Mouse (Mus musculus): ENCODE results near the gene Sectm1b. TPM values are rescaled to one million over a fixed set of nuclear protein-coding genes. Genes with fewer than 3 reads are reported as not detected.
A peak's percentile ranks its signal among the peaks of the same experiment; 100 is the strongest.
"Not testable (repeated sequence)": the region's sequence is repeated elsewhere in the genome, so short reads cannot be mapped to it uniquely, and the experiment has no call there.

Gene Sectm1b
- polyA plus RNA-seq, 1 experiment from 2014 or later, result 0.37 TPM

- ATAC-seq (replicated peaks; ENCODE audit: extremely low read depth, insufficient read depth, low FRiP score), result no peak
- H3K36me3 ChIP-seq (ENCODE audit: control insufficient read depth, insufficient read depth), result no peaks in the 10 kb centered on the region
- no peaks in the 10 kb centered on the region for H3K4me1 ChIP-seq (ENCODE audit: control insufficient read depth, insufficient read depth, low read length)
- no peak overlapping the region for H3K4me2 ChIP-seq (ENCODE audit: low read depth, low read length)
- no peak overlapping the region for H3K27ac ChIP-seq (ENCODE audit: low read length)
- H3K4me3 ChIP-seq (ENCODE audit: low read length), result no peak overlapping the region
- 86% methylated on average over 3 of the region's 3 CpGs for WGBS
- H3K9me3 ChIP-seq (replicated peaks; ENCODE audit: control insufficient read depth, low read length), result no peaks in the 10 kb centered on the region
- H3K9ac ChIP-seq (ENCODE audit: low read length), result no peak overlapping the region
- no peaks in the 10 kb centered on the region for H3K27me3 ChIP-seq (ENCODE audit: control insufficient read depth, insufficient read depth, low read length)
These were observed 18.9 kb upstream of the Sectm1b start for GRCm38 (mm10) chr11:121082250-121082649.

- Histone ChIP-seq H3K4me1 (ENCODE audit: control insufficient read depth, insufficient read depth, low read length) (no peaks in the 10 kb centered on the region), H3K4me2 (ENCODE audit: low read depth, low read length) (no peak within 1 kb of the TSS), H3K9ac (ENCODE audit: low read length) (no peak within 1 kb of the TSS), H3K4me3 (ENCODE audit: low read length) (no peak within 1 kb of the TSS), H3K36me3 (ENCODE audit: control insufficient read depth, insufficient read depth) (no peaks in the 10 kb centered on the region), H3K27ac (ENCODE audit: low read length) (no peak within 1 kb of the TSS), H3K27me3 (ENCODE audit: control insufficient read depth, insufficient read depth, low read length) (no peaks in the 10 kb centered on the region), H3K9me3 (replicated peaks; ENCODE audit: control insufficient read depth, low read length) (no peaks in the 10 kb centered on the region)
- ATAC-seq (replicated peaks; ENCODE audit: extremely low read depth, insufficient read depth, low FRiP score), result peak; percentile 37; the same call in 1 of the 2 replicates
- WGBS, result 67% methylated on average over 3 of the region's 3 CpGs
These were observed 17.8 kb upstream of the Sectm1b start, which contains the start of gene Sectm1a for GRCm38 (mm10) chr11:121081120-121081519. Gene Sectm1a (minus strand): TSS chr11:121081220.

GRCm38 (mm10) chr11:121080330-121080729 lies 17.0 kb upstream of the Sectm1b start:
- Histone ChIP-seq H3K9me3 (replicated peaks; ENCODE audit: control insufficient read depth, low read length) (no peaks in the 10 kb centered on the region), H3K9ac (ENCODE audit: low read length) (no peak overlapping the region), H3K4me3 (ENCODE audit: low read length) (no peak overlapping the region), H3K4me1 (ENCODE audit: control insufficient read depth, insufficient read depth, low read length) (no peaks in the 10 kb centered on the region), H3K27ac (ENCODE audit: low read length) (no peak overlapping the region), H3K36me3 (ENCODE audit: control insufficient read depth, insufficient read depth) (no peaks in the 10 kb centered on the region), H3K4me2 (ENCODE audit: low read depth, low read length) (no peak overlapping the region), H3K27me3 (ENCODE audit: control insufficient read depth, insufficient read depth, low read length) (no peaks in the 10 kb centered on the region)
- ATAC-seq (replicated peaks; ENCODE audit: extremely low read depth, insufficient read depth, low FRiP score), result no peak
- WGBS, result 87% methylated on average over 8 of the region's 8 CpGs

- Histone ChIP-seq H3K27ac (ENCODE audit: low read length) (no peak overlapping the region), H3K9me3 (replicated peaks; ENCODE audit: control insufficient read depth, low read length) (no peaks in the 10 kb centered on the region), H3K4me3 (ENCODE audit: low read length) (no peak overlapping the region), H3K27me3 (ENCODE audit: control insufficient read depth, insufficient read depth, low read length) (no peaks in the 10 kb centered on the region), H3K9ac (ENCODE audit: low read length) (no peak overlapping the region), H3K4me2 (ENCODE audit: low read depth, low read length) (no peak overlapping the region), H3K4me1 (ENCODE audit: control insufficient read depth, insufficient read depth, low read length) (no peaks in the 10 kb centered on the region), H3K36me3 (ENCODE audit: control insufficient read depth, insufficient read depth) (no peaks in the 10 kb centered on the region)
- 67% methylated on average over 5 of the region's 5 CpGs for WGBS
- ATAC-seq (replicated peaks; ENCODE audit: extremely low read depth, insufficient read depth, low FRiP score), result no peak
These were observed 12.3 kb upstream of the Sectm1b start for GRCm38 (mm10) chr11:121075655-121076054.

- not testable (repeated sequence) for H3K4me3 ChIP-seq (ENCODE audit: low read length); H3K4me2 ChIP-seq (ENCODE audit: low read depth, low read length); H3K27me3 ChIP-seq (ENCODE audit: control insufficient read depth, insufficient read depth, low read length); H3K27ac ChIP-seq (ENCODE audit: low read length); ATAC-seq (replicated peaks; ENCODE audit: extremely low read depth, insufficient read depth, low FRiP score); H3K36me3 ChIP-seq (ENCODE audit: control insufficient read depth, insufficient read depth); H3K4me1 ChIP-seq (ENCODE audit: control insufficient read depth, insufficient read depth, low read length); H3K9me3 ChIP-seq (replicated peaks; ENCODE audit: control insufficient read depth, low read length); H3K9ac ChIP-seq (ENCODE audit: low read length)
- WGBS, result 90% methylated on average over 11 of the region's 16 CpGs
These were observed 6.3 kb upstream of the Sectm1b start for GRCm38 (mm10) chr11:121069662-121070061.

- H3K27me3 ChIP-seq (ENCODE audit: control insufficient read depth, insufficient read depth, low read length), result no peaks in the 10 kb centered on the region; the same call in 1 of the 2 replicates
- 92% methylated on average over 2 of the region's 2 CpGs for WGBS
- no peak for ATAC-seq (replicated peaks; ENCODE audit: extremely low read depth, insufficient read depth, low FRiP score)
- no peaks in the 10 kb centered on the region for H3K36me3 ChIP-seq (ENCODE audit: control insufficient read depth, insufficient read depth)
- H3K9ac ChIP-seq (ENCODE audit: low read length), result no peak overlapping the region
- H3K4me3 ChIP-seq (ENCODE audit: low read length), result no peak overlapping the region
- no peaks in the 10 kb centered on the region for H3K4me1 ChIP-seq (ENCODE audit: control insufficient read depth, insufficient read depth, low read length)
- no peaks in the 10 kb centered on the region for H3K9me3 ChIP-seq (replicated peaks; ENCODE audit: control insufficient read depth, low read length)
- H3K4me2 ChIP-seq (ENCODE audit: low read depth, low read length), result no peak overlapping the region
- H3K27ac ChIP-seq (ENCODE audit: low read length), result no peak overlapping the region
These were observed 4.5 kb upstream of the Sectm1b start for GRCm38 (mm10) chr11:121067895-121068294.

- Histone ChIP-seq H3K36me3 (ENCODE audit: control insufficient read depth, insufficient read depth) (no peaks in the 10 kb centered on the region), H3K9ac (ENCODE audit: low read length) (no peak overlapping the region), H3K9me3 (replicated peaks; ENCODE audit: control insufficient read depth, low read length) (no peaks in the 10 kb centered on the region), H3K27ac (ENCODE audit: low read length) (no peak overlapping the region), H3K4me2 (ENCODE audit: low read depth, low read length) (no peak overlapping the region), H3K4me3 (ENCODE audit: low read length) (no peak overlapping the region), H3K4me1 (ENCODE audit: control insufficient read depth, insufficient read depth, low read length) (peaks cover 8% of the 10 kb centered on the region), H3K27me3 (ENCODE audit: control insufficient read depth, insufficient read depth, low read length) (no peaks in the 10 kb centered on the region; the same call in 1 of the 2 replicates)
- no peak for ATAC-seq (replicated peaks; ENCODE audit: extremely low read depth, insufficient read depth, low FRiP score)
- WGBS, result 82% methylated on average over 3 of the region's 3 CpGs
These were observed 828 bp upstream of the Sectm1b start for GRCm38 (mm10) chr11:121064197-121064596.

- no peak overlapping the region for H3K27ac ChIP-seq (ENCODE audit: low read length)
- 35% methylated on average over 8 of the region's 8 CpGs for WGBS
- ATAC-seq (replicated peaks; ENCODE audit: extremely low read depth, insufficient read depth, low FRiP score), result no peak; the same call in 1 of the 2 replicates
These were observed 1.8 kb downstream of the Sectm1b start for GRCm38 (mm10) chr11:121061615-121062014.

GRCm38 (mm10) chr11:121060401-121061067 lies 2.8 kb downstream of the Sectm1b start:
- H3K36me3 ChIP-seq (ENCODE audit: control insufficient read depth, insufficient read depth); H3K27ac ChIP-seq (ENCODE audit: low read length); H3K4me2 ChIP-seq (ENCODE audit: low read depth, low read length); H3K9me3 ChIP-seq (replicated peaks; ENCODE audit: control insufficient read depth, low read length); H3K9ac ChIP-seq (ENCODE audit: low read length); H3K27me3 ChIP-seq (ENCODE audit: control insufficient read depth, insufficient read depth, low read length); ATAC-seq (replicated peaks; ENCODE audit: extremely low read depth, insufficient read depth, low FRiP score); H3K4me3 ChIP-seq (ENCODE audit: low read length): not testable (repeated sequence)
- peaks cover 11% of the 10 kb centered on the region for H3K4me1 ChIP-seq (ENCODE audit: control insufficient read depth, insufficient read depth, low read length)
- WGBS, result 92% methylated on average over 6 of the region's 6 CpGs

More at GRCm38 (mm10) chr11:121061615-121062014, 1.8 kb downstream of the Sectm1b start:
- Histone ChIP-seq H3K27me3 (ENCODE audit: control insufficient read depth, insufficient read depth, low read length) (no peaks in the 10 kb centered on the region; the same call in 1 of the 2 replicates), H3K4me3 (ENCODE audit: low read length) (no peak overlapping the region), H3K4me1 (ENCODE audit: control insufficient read depth, insufficient read depth, low read length) (peaks cover 8% of the 10 kb centered on the region), H3K9ac (ENCODE audit: low read length) (no peak overlapping the region), H3K4me2 (ENCODE audit: low read depth, low read length) (no peak overlapping the region), H3K9me3 (replicated peaks; ENCODE audit: control insufficient read depth, low read length) (no peaks in the 10 kb centered on the region), H3K36me3 (ENCODE audit: control insufficient read depth, insufficient read depth) (no peaks in the 10 kb centered on the region)
